Mouse (Mus musculus) liver, adult 2 months (tissue): ENCODE measurements around the gene Ncam1.

Experiments
- CTCF ChIP-seq: fragments of 200-500 bp; IDR thresholded peaks from 2 replicates; pipeline ENCODE4 v1.5.1; 2011; ENCODE audit warnings: low read depth, low read length, control low read depth
- POLR2A ChIP-seq: fragments of 200-500 bp; IDR thresholded peaks from 2 replicates; pipeline ENCODE4 v1.6.1; 2011; ENCODE audit warnings: low read length, control low read depth; ENCODE audit not compliant: insufficient read depth; ENCODE audit errors: extremely low read depth

DNA sequence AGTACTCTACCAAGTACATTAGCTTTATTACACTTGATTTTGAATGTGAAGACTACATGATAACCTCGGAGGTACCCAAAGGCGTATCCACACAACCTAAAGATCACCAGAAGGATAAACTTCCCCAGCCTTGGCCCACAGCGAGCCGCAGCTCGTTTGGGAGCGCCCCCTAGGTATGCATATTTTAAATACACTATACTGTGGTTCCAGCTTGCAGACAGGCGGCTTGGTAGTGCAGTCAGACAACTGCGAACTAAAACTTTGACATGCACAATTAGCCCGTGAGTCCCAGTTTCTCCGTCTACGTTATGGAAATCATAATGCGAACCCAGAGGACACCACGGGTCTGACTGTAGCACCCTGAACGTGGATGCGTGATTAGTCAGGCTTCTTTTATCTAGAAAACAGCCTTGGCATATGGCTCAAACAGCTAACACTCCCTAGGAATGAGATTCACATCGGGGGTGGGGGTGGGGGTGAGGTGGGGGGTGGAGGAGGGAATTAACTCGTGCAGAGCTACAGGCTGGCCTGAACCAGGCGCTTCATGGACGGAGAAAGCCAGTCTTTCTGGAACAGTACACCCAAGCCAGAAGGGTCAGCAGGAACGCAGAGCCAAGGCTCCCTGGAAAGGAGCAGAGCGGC lies 313.4 kb downstream of the Ncam1 start:
- TF ChIP-seq CTCF (peak; percentile 55), POLR2A (no peak)
